Mouse (Mus musculus): ENCODE measurements around the gene Khsrp. TPM values are rescaled to one million over a fixed set of nuclear protein-coding genes. Genes with fewer than 3 reads are reported as not detected.

Khsrp gene
- total RNA-seq, 2 experiments from 2014 or later = 20.8 to 27.9 TPM

- peak; percentile 88 to 91 for DNase-seq
- intact Hi-C loops (cut with DNase I) = loop anchor here (10.0 kb wide), 2 partner anchors 285 to 365 kb away; partner anchors contain the start of genes Catsperd, Lonp1 and Vav1
These were observed 41.1 kb downstream of the Khsrp start, which contains the start of gene Clpp for GRCm38 (mm10) chr17:56990115-56990746. Clpp (plus strand) TSS chr17:56990305.

- intact Hi-C loops (cut with DNase I) = loop anchor here (10.0 kb wide), 2 partner anchors 285 to 365 kb away; partner anchors contain the start of genes Catsperd, Lonp1 and Vav1
- DNase-seq = peak in 1 of 2 experiments; percentile 63
These were observed 41.7 kb downstream of the Khsrp start for GRCm38 (mm10) chr17:56989467-56990114.

- DNase-seq = peak in 1 of 2 experiments; percentile 2
- intact Hi-C loops (cut with DNase I) = no loop called here
These were observed 42.3 kb downstream of the Khsrp start for GRCm38 (mm10) chr17:56988921-56989430.

GRCm38 (mm10) chr17:56988441-56988840 is 42.9 kb downstream of the Khsrp start:
- DNase-seq = peak in 1 of 2 experiments; percentile 3
- intact Hi-C loops (cut with DNase I) = no loop called here

- intact Hi-C loops (cut with DNase I) = no loop called here
- DNase-seq = no peak
These were observed 45.1 kb downstream of the Khsrp start for GRCm38 (mm10) chr17:56986105-56986805.

GRCm38 (mm10) chr17:56985656-56986055 is 45.7 kb downstream of the Khsrp start:
- DNase-seq = no peak
- intact Hi-C loops (cut with DNase I) = no loop called here

GRCm38 (mm10) chr17:56984886-56985285 is 46.4 kb downstream of the Khsrp start:
- DNase-seq = no peak
- intact Hi-C loops (cut with DNase I) = no loop called here

GRCm38 (mm10) chr17:56982013-56982412 is 49.3 kb downstream of the Khsrp start, which contains the start of gene Acer1:
Acer1 (minus strand) TSS chr17:56982126.
- intact Hi-C loops (cut with DNase I) = no loop called here
- no peak for DNase-seq

- intact Hi-C loops (cut with DNase I) = no loop called here
- peak in 1 of 2 experiments; percentile 10 for DNase-seq
These were observed 50.3 kb downstream of the Khsrp start for GRCm38 (mm10) chr17:56981049-56981448.

GRCm38 (mm10) chr17:56979524-56979923 is 51.8 kb downstream of the Khsrp start:
- intact Hi-C loops (cut with DNase I) = no loop called here

GRCm38 (mm10) chr17:56976531-56977390 is 54.6 kb downstream of the Khsrp start:
- intact Hi-C loops (cut with DNase I) = no loop called here
- DNase-seq = no peak

More at GRCm38 (mm10) chr17:56979524-56979923, 51.8 kb downstream of the Khsrp start:
- no peak for DNase-seq

- no peak for DNase-seq
- intact Hi-C loops (cut with DNase I) = no loop called here
These were observed 55.9 kb downstream of the Khsrp start for GRCm38 (mm10) chr17:56975391-56975790.

- intact Hi-C loops (cut with DNase I) = no loop called here
- DNase-seq = no peak
These were observed 56.5 kb downstream of the Khsrp start for GRCm38 (mm10) chr17:56974708-56975240.

- no peak for DNase-seq
- intact Hi-C loops (cut with DNase I) = no loop called here
These were observed 57.2 kb downstream of the Khsrp start for GRCm38 (mm10) chr17:56973956-56974707.

Other genes with a start within 250 kb of the Khsrp start
- 1 to 10 TPM; 1.8 to 2.5 TPM for gene Rfx2, start 200.5 kb downstream of the Khsrp start, total RNA-seq (2021)
- not detected for gene Acsbg2, start 157.1 kb downstream of the Khsrp start, total RNA-seq (2021)
- not detected for gene 1700061G19Rik, start 156.0 kb downstream of the Khsrp start, total RNA-seq (2021)
- gene Mllt1, start 96.1 kb downstream of the Khsrp start, total RNA-seq (2021) = 10 to 100 TPM; 16.6 to 17.6 TPM
- not detected for gene Acer1, start 49.4 kb downstream of the Khsrp start, total RNA-seq (2021)
- gene Clpp, start 41.2 kb downstream of the Khsrp start, total RNA-seq (2021) = 10 to 100 TPM; 28.7 to 33.4 TPM
- 10 to 100 TPM; 21.6 to 22.7 TPM for gene Alkbh7, start 34.2 kb downstream of the Khsrp start, total RNA-seq (2021)
- gene Pspn, start 31.5 kb downstream of the Khsrp start, total RNA-seq (2021) = not detected
- gene Gtf2f1, start 20.2 kb downstream of the Khsrp start, total RNA-seq (2021) = 10 to 100 TPM; 15.1 to 16.8 TPM
- gene Gm17949, start 20.1 kb downstream of the Khsrp start, total RNA-seq (2021) = not detected
- not detected for gene Slc25a41, start 10.1 kb upstream of the Khsrp start, total RNA-seq (2021)
- under 1 TPM; 0.51 to 0.57 TPM for gene Crb3, start 27.6 kb upstream of the Khsrp start, total RNA-seq (2021)
- gene Slc25a23, start 28.3 kb upstream of the Khsrp start, total RNA-seq (2021) = 10 to 100 TPM; 34.1 to 48.5 TPM
- gene Dennd1c, start 47.0 kb upstream of the Khsrp start, total RNA-seq (2021) = under 1 TPM; 0.43 to 0.54 TPM
- gene Tubb4a, start 56.3 kb upstream of the Khsrp start, total RNA-seq (2021) = 1 to 10 TPM; 1.3 to 1.4 TPM
- gene Tnfsf9, start 73.8 kb upstream of the Khsrp start, total RNA-seq (2021) = under 1 TPM in 1 of 2 experiments, not detected in 1; 0.41 TPM
- gene Cd70, start 118.3 kb upstream of the Khsrp start, total RNA-seq (2021) = not detected
- under 1 TPM in 1 of 2 experiments, not detected in 1; 0.18 TPM for gene Tnfsf14, start 162.7 kb upstream of the Khsrp start, total RNA-seq (2021)
- gene C3, start 196.6 kb upstream of the Khsrp start, total RNA-seq (2021) = 10 to 100 TPM; 11.8 TPM
- gene Gpr108, start 216.9 kb upstream of the Khsrp start, total RNA-seq (2021) = 10 to 100 TPM; 20.5 to 22.6 TPM
- 100 to 1,000 TPM; 142 to 152 TPM for gene Trip10, start 217.9 kb upstream of the Khsrp start, total RNA-seq (2021)
- 1 to 10 TPM in 1 of 2 experiments, under 1 TPM in 1; 0.54 to 1.4 TPM for gene Vav1, start 247.6 kb upstream of the Khsrp start, total RNA-seq (2021)